Mouse (Mus musculus): ENCODE data around the gene Vav2. TPM values are rescaled to one million over a fixed set of nuclear protein-coding genes. Genes with fewer than 3 reads are reported as not detected.

Gene Vav2
- total and polyA plus RNA-seq, 3 experiments: 3.5 to 7.2 (median 6.9) TPM

DNA sequence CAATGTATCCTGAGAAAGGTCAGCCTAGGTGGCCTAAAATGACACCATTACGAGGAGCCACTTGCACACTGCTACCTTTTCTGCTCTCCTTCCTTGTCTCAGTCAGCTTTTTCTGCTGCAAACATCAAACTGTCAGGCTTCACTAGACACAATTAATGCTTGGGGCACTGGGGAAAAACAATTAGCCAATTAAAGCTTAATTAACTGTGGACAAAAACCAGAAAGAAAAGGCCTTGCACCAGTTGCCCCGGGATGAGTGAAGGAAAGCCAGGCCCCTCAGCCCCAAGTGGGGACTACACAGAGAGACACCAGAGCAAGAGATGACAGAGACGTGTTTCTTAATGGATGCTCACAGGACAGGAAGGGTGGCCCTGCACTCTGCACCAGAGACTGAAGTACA, 51.7 kb downstream of the Vav2 start:
- H3K27me3 ChIP-seq (ENCODE audit: insufficient read depth, low read length): no peaks in the 10 kb centered on the region; the same call in 1 of the 2 replicates
- TF ChIP-seq TAL1 (conservative IDR thresholded peaks at IDR 0.05; ENCODE audit: low read depth, low read length) (no peak), POLR2AphosphoS5 (IDR thresholded peaks at IDR 0.05; ENCODE audit: insufficient replicate concordance, low read depth, low read length) (no peak), GATA1 (IDR thresholded peaks at IDR 0.05; ENCODE audit: borderline replicate concordance, low read length) (no peak), CTCF (IDR thresholded peaks at IDR 0.05; ENCODE audit: low read depth, low read length) (no peak), GATA2 (IDR thresholded peaks at IDR 0.05; ENCODE audit: borderline replicate concordance, low read depth, low read length) (no peak)
- no peak overlapping the region for H3K4me3 ChIP-seq (ENCODE audit: low read depth, low read length)
- H3K36me3 ChIP-seq (replicated peaks): no peaks in the 10 kb centered on the region
- DNase-seq (ENCODE audit: low spot score): no peak
- H3K4me1 ChIP-seq (ENCODE audit: insufficient read depth, low read depth, low read length): no peaks in the 10 kb centered on the region
- peaks cover 3% of the 10 kb centered on the region; the same call in 1 of the 2 replicates for H3K9me3 ChIP-seq (replicated peaks)
- no peak for ATAC-seq (ENCODE audit: extremely low read depth, insufficient number of reproducible peaks, low FRiP score, poor library complexity, severe bottlenecking)

DNA sequence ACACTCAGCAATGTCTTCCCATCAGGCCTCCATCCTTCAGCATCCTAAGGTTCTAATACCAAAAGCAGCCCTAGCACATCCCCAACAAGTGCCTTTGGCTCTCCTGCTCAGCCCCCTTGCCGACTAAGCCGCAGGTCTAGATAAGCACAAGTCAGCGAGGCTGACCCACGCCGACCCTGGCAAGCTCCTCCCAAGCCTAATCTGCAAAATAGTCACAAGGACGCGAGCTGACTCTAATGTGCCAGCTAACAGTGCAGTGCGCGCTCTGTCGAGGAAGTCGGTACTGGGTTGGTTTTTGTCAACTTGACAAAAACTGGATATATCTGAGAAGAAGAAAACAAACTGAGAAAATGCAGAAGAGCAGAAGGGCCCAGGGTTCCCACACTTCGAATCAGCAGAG, 53.5 kb downstream of the Vav2 start:
- ATAC-seq (ENCODE audit: extremely low read depth, insufficient number of reproducible peaks, low FRiP score, poor library complexity, severe bottlenecking): no peak
- Histone ChIP-seq H3K4me1 (ENCODE audit: insufficient read depth, low read depth, low read length) (no peaks in the 10 kb centered on the region), H3K36me3 (replicated peaks) (no peaks in the 10 kb centered on the region), H3K4me3 (ENCODE audit: low read depth, low read length) (no peak overlapping the region), H3K9me3 (replicated peaks) (peaks cover 3% of the 10 kb centered on the region; the same call in 1 of the 2 replicates), H3K27me3 (ENCODE audit: insufficient read depth, low read length) (no peaks in the 10 kb centered on the region; the same call in 1 of the 2 replicates)
- no peak for TF ChIP-seq CTCF (IDR thresholded peaks at IDR 0.05; ENCODE audit: low read depth, low read length)
- no peak for DNase-seq (ENCODE audit: low spot score)

DNA sequence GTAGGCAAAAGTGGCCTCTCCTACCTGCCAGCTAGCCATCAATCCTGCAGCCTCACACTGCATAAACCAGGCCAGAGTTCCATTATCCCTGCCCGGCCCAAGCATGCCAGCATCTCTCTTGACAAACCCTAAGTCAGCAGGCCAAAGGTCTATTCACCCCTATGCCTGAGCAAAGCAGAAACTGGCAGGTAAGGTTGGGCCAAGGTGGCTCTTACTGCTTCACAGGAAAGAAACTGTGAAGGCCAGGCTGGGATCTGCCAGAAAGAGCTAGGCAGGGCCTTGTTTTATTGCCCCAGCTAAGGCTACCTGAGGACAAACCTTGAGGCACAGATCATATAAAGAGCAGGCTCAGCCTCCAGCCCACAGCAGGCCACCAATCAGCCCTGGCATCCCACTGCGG, 55.4 kb downstream of the Vav2 start:
- Histone ChIP-seq H3K4me3 (ENCODE audit: low read depth, low read length) (no peak overlapping the region), H3K9me3 (replicated peaks) (peaks cover 3% of the 10 kb centered on the region; the same call in 1 of the 2 replicates), H3K27me3 (ENCODE audit: insufficient read depth, low read length) (no peaks in the 10 kb centered on the region; the same call in 1 of the 2 replicates), H3K36me3 (replicated peaks) (no peaks in the 10 kb centered on the region), H3K4me1 (ENCODE audit: insufficient read depth, low read depth, low read length) (no peaks in the 10 kb centered on the region)
- ATAC-seq (ENCODE audit: extremely low read depth, insufficient number of reproducible peaks, low FRiP score, poor library complexity, severe bottlenecking) (no peak), DNase-seq (ENCODE audit: low spot score) (no peak)
- TF ChIP-seq POLR2AphosphoS5 (IDR thresholded peaks at IDR 0.05; ENCODE audit: insufficient replicate concordance, low read depth, low read length): no peak

DNA sequence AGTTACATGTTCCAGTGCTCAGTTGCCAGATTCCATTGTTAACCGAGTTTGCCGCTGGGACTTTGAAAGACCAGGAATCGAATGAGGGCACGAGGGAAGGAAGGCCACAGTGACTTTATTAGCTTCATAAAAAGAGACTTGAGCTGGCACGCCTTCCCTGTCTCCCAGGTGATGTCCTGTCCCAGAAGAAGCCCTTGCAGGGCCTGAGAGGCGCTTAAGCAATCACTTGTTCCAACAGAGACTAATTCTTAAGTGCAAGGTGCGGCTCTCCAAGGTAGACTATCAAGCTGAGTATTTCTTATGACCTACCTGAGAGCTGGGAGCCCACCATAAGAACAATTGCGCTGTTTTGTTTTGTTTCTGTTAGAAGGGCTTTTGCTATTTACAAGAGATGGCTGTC, 57.9 kb downstream of the Vav2 start:
- DNase-seq (ENCODE audit: low spot score) (no peak), ATAC-seq (ENCODE audit: extremely low read depth, insufficient number of reproducible peaks, low FRiP score, poor library complexity, severe bottlenecking) (no peak)
- H3K4me3 ChIP-seq (ENCODE audit: low read depth, low read length): no peak overlapping the region
- peaks cover under 1% of the 10 kb centered on the region; the same call in 1 of the 2 replicates for H3K9me3 ChIP-seq (replicated peaks)
- TF ChIP-seq CTCF (IDR thresholded peaks at IDR 0.05; ENCODE audit: low read depth, low read length): no peak
- no peak for TF ChIP-seq GATA1 (IDR thresholded peaks at IDR 0.05; ENCODE audit: borderline replicate concordance, low read length)
- TF ChIP-seq POLR2AphosphoS5 (IDR thresholded peaks at IDR 0.05; ENCODE audit: insufficient replicate concordance, low read depth, low read length): no peak
- TF ChIP-seq TAL1 (conservative IDR thresholded peaks at IDR 0.05; ENCODE audit: low read depth, low read length): no peak
- no peak for TF ChIP-seq GATA2 (IDR thresholded peaks at IDR 0.05; ENCODE audit: borderline replicate concordance, low read depth, low read length)
- no peaks in the 10 kb centered on the region; the same call in 1 of the 2 replicates for H3K27me3 ChIP-seq (ENCODE audit: insufficient read depth, low read length)
- no peaks in the 10 kb centered on the region for H3K36me3 ChIP-seq (replicated peaks)
- no peaks in the 10 kb centered on the region for H3K4me1 ChIP-seq (ENCODE audit: insufficient read depth, low read depth, low read length)

DNA sequence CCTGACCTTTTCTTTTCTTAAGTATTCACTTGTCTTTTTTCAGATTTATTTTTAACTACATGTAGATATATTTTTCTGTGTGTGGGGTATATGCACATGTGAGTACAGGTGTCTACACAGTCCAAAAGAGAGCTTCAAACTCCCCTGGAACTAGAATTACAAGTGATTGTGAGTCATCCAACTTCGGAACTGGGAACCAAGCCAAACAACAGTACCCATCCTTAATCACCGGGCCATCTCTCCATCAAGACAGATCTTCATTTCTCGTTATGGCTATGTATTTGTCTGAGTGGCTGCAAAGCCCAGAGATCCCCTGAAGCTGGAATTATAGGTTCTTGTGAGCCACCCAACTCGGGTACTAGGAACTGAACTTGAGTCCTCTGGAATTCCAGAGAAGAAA, 61.5 kb downstream of the Vav2 start:
- Histone ChIP-seq H3K9me3 (replicated peaks) (no peaks in the 10 kb centered on the region), H3K4me1 (ENCODE audit: insufficient read depth, low read depth, low read length) (no peaks in the 10 kb centered on the region), H3K27me3 (ENCODE audit: insufficient read depth, low read length) (no peaks in the 10 kb centered on the region), H3K4me3 (ENCODE audit: low read depth, low read length) (no peak overlapping the region), H3K36me3 (replicated peaks) (no peaks in the 10 kb centered on the region)
- ATAC-seq (ENCODE audit: extremely low read depth, insufficient number of reproducible peaks, low FRiP score, poor library complexity, severe bottlenecking) (no peak), DNase-seq (ENCODE audit: low spot score) (no peak)
- TF ChIP-seq POLR2AphosphoS5 (IDR thresholded peaks at IDR 0.05; ENCODE audit: insufficient replicate concordance, low read depth, low read length) (no peak), GATA1 (IDR thresholded peaks at IDR 0.05; ENCODE audit: borderline replicate concordance, low read length) (no peak), CTCF (IDR thresholded peaks at IDR 0.05; ENCODE audit: low read depth, low read length) (no peak), TAL1 (conservative IDR thresholded peaks at IDR 0.05; ENCODE audit: low read depth, low read length) (no peak), GATA2 (IDR thresholded peaks at IDR 0.05; ENCODE audit: borderline replicate concordance, low read depth, low read length) (no peak)

DNA sequence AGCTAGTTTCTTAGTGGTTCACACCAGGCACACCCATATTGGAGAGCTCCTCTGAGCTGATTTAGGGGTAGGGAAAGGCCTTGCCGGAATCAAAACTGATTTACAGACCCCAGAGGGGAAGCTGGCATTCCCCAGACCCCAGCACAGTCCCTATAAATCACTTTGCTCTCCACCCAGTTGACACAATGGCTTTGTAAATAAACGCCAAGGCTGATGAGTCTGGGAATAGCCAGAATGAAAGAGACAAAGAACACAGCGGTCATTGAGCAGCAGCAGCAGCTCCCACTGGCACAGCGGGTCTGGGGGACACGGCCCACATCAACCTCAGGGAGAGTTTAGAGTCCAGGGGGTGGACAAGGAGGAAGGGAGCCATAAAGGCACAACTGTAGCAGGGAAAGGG, 65.0 kb downstream of the Vav2 start:
- H3K36me3 ChIP-seq (replicated peaks): no peaks in the 10 kb centered on the region
- H3K4me3 ChIP-seq (ENCODE audit: low read depth, low read length): no peak overlapping the region
- no peaks in the 10 kb centered on the region for H3K9me3 ChIP-seq (replicated peaks)
- H3K4me1 ChIP-seq (ENCODE audit: insufficient read depth, low read depth, low read length): no peaks in the 10 kb centered on the region
- H3K27me3 ChIP-seq (ENCODE audit: insufficient read depth, low read length): no peaks in the 10 kb centered on the region; the same call in 1 of the 2 replicates
- ATAC-seq (ENCODE audit: extremely low read depth, insufficient number of reproducible peaks, low FRiP score, poor library complexity, severe bottlenecking): no peak
- DNase-seq (ENCODE audit: low spot score): no peak
- no peak for TF ChIP-seq POLR2AphosphoS5 (IDR thresholded peaks at IDR 0.05; ENCODE audit: insufficient replicate concordance, low read depth, low read length)
- no peak for TF ChIP-seq GATA1 (IDR thresholded peaks at IDR 0.05; ENCODE audit: borderline replicate concordance, low read length)
- TF ChIP-seq GATA2 (IDR thresholded peaks at IDR 0.05; ENCODE audit: borderline replicate concordance, low read depth, low read length): no peak
- TF ChIP-seq TAL1 (conservative IDR thresholded peaks at IDR 0.05; ENCODE audit: low read depth, low read length): no peak

DNA sequence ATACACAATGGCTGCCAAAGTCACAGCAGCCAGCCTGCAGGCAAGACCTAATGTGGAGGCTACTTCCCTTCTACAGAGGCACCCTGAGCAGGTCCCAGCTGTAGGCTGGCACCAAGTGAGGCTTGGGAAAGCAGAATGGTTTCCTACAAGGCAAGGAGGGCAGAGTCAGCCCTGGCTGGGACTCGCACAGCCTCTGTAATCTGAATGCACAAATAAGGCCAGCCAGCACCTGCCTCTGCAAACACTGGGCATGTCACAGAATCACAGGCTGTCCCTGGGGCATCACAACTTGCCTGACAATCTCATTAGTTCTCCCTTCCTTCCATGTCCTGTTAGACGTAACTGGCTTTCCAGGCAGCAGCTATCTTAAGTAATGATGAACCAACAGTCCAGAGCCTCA, 68.4 kb downstream of the Vav2 start:
- DNase-seq (ENCODE audit: low spot score) (no peak), ATAC-seq (ENCODE audit: extremely low read depth, insufficient number of reproducible peaks, low FRiP score, poor library complexity, severe bottlenecking) (no peak)
- no peak for TF ChIP-seq TAL1 (conservative IDR thresholded peaks at IDR 0.05; ENCODE audit: low read depth, low read length)
- Histone ChIP-seq H3K4me1 (ENCODE audit: insufficient read depth, low read depth, low read length) (no peaks in the 10 kb centered on the region), H3K36me3 (replicated peaks) (no peaks in the 10 kb centered on the region), H3K4me3 (ENCODE audit: low read depth, low read length) (no peak overlapping the region), H3K9me3 (replicated peaks) (no peaks in the 10 kb centered on the region), H3K27me3 (ENCODE audit: insufficient read depth, low read length) (no peaks in the 10 kb centered on the region; the same call in 1 of the 2 replicates)
